Mouse (Mus musculus) Muller cell, postnatal 12 days (primary cell): ENCODE data around the gene Ankrd22.

Experiments
- DNase-seq: peaks from one replicate; pipeline ENCODE4 v3.0.0-alpha.2; 2015; ENCODE audit errors: inconsistent ontology term

Ankrd22 gene

GRCm38 (mm10) chr19:34095381-34095780, 70.5 kb downstream of the Ankrd22 start:
- DNase-seq: no peak

GRCm38 (mm10) chr19:34089011-34089680, 76.7 kb downstream of the Ankrd22 start:
- DNase-seq: peak; percentile 30

GRCm38 (mm10) chr19:34078130-34078529, 87.7 kb downstream of the Ankrd22 start:
- DNase-seq: no peak

GRCm38 (mm10) chr19:34074239-34074638, 91.6 kb downstream of the Ankrd22 start:
- no peak for DNase-seq
